16 mouse cellular contexts compared by ENCODE assay signal in genomic region chr4:104415482-104415881, GRCm38 (mm10).
"Had no signal": no experiment of that assay in that cellular context is flagged by ENCODE, and none has a peak within 500 bp of the region (broad histone marks: within the 10 kb centered on the region; RNA-seq: fewer than 3 reads in every experiment).

No protein-coding gene starts in this region.

- H3K4me3 ChIP-seq: kidney, embryonic 15.5 days; limb, embryonic 13.5 days; liver, embryonic 15.5 days; midbrain, embryonic 10.5 days; myocyte; neural tube, embryonic 12.5 days had no signal

- H3K27ac ChIP-seq: kidney, embryonic 15.5 days; limb, embryonic 13.5 days; liver, embryonic 15.5 days; midbrain, embryonic 10.5 days; neural tube, embryonic 12.5 days had no signal

- H3K4me1 ChIP-seq: kidney, embryonic 15.5 days; liver, embryonic 15.5 days had no signal

- DNase-seq: kidney, postnatal 25 days; layer of hippocampus, adult 9-11 months; layer of hippocampus, postnatal 36 days; lung, embryonic 14.5 days; lung, postnatal 10 days; lung, postnatal 4 days; midbrain, embryonic 14.5 days; retina, postnatal 1 day; right cerebral cortex, postnatal 14 days; thymus, postnatal 36 days had no signal

- H3K27me3 ChIP-seq: kidney, embryonic 15.5 days; limb, embryonic 13.5 days; liver, embryonic 15.5 days; neural tube, embryonic 12.5 days had no signal
